Mouse (Mus musculus) testis, adult 2 months (tissue): ENCODE measurements around the gene Sart3. TPM values are rescaled to one million over a fixed set of nuclear protein-coding genes. Genes with fewer than 3 reads are reported as not detected.
A peak's percentile ranks its signal among the peaks of the same experiment; 100 is the strongest.

Experiments
- H3K27ac ChIP-seq: fragments of 200-500 bp; 2 replicates; pipeline ENCODE4 v1.5.1; 2012; ENCODE audit warnings: low read depth, low read length; ENCODE audit not compliant: control insufficient read depth, insufficient read depth
- H3K27me3 ChIP-seq: fragments of 200-500 bp; 2 replicates; pipeline ENCODE4 v1.6.1; 2012; ENCODE audit warnings: mild to moderate bottlenecking, low read length, moderate library complexity; ENCODE audit not compliant: control insufficient read depth, insufficient read depth
- H3K36me3 ChIP-seq: fragments of 200-500 bp; 2 replicates; pipeline ENCODE4 v1.6.1; 2012; ENCODE audit warnings: mild to moderate bottlenecking, low read length; ENCODE audit not compliant: control insufficient read depth, insufficient read depth
- H3K4me1 ChIP-seq: fragments of 200-500 bp; 2 replicates; pipeline ENCODE4 v1.6.1; 2012; ENCODE audit warnings: low read length; ENCODE audit not compliant: control insufficient read depth, insufficient read depth
- H3K4me3 ChIP-seq: fragments of 200-500 bp; 2 replicates; pipeline ENCODE4 v1.5.1; 2012; ENCODE audit warnings: low read depth, mild to moderate bottlenecking, low read length, moderate library complexity, mixed read lengths; ENCODE audit not compliant: control insufficient read depth
- CTCF ChIP-seq: fragments of 200-500 bp; IDR thresholded peaks from 2 replicates; pipeline ENCODE4 v1.5.1; 2012; ENCODE audit warnings: low read depth, mild to moderate bottlenecking, inconsistent platforms, low read length, moderate library complexity; ENCODE audit not compliant: control insufficient read depth, insufficient read depth, insufficient replicate concordance
- POLR2A ChIP-seq: fragments of 200-500 bp; IDR thresholded peaks from 2 replicates; pipeline ENCODE4 v1.6.1; 2012; ENCODE audit warnings: low read depth, mild to moderate bottlenecking, inconsistent platforms, low read length, moderate library complexity; ENCODE audit not compliant: control insufficient read depth
- polyA plus RNA-seq: library from polyadenylated mRNA; depleted of rRNA; stranded (reverse); fragments of >200 nt; gene quantifications from 2 replicates; pipeline ENCODE4 v1.2.3, GENCODE M21; 2012

Sart3 gene
- polyA plus RNA-seq, 1 experiment, result 13.8 TPM

- TF ChIP-seq POLR2A, result no peak
- TF ChIP-seq CTCF, result no peak
- H3K27ac ChIP-seq, result peak overlapping the region; percentile 71; the same call in 1 of the 2 replicates
- peak overlapping the region; percentile 89 for H3K4me3 ChIP-seq
- no peaks in the 10 kb centered on the region for H3K27me3 ChIP-seq
- peaks cover 10% of the 10 kb centered on the region for H3K4me1 ChIP-seq
- H3K36me3 ChIP-seq, result 0 out of 2 replicates have a peak, but pooled peaks cover 1% of the 10 kb centered on the region
These were observed 37.3 kb downstream of the Sart3 start for GRCm38 (mm10) chr5:113735023-113735344.

GRCm38 (mm10) chr5:113734376-113734775 lies 37.9 kb downstream of the Sart3 start:
- TF ChIP-seq CTCF (no peak), POLR2A (no peak)
- Histone ChIP-seq H3K27ac (no peak overlapping the region), H3K27me3 (no peaks in the 10 kb centered on the region), H3K4me3 (no peak overlapping the region), H3K4me1 (peaks cover 10% of the 10 kb centered on the region), H3K36me3 (no peaks in the 10 kb centered on the region)

- Histone ChIP-seq H3K4me3 (no peak overlapping the region), H3K36me3 (no peaks in the 10 kb centered on the region), H3K27ac (no peak overlapping the region), H3K27me3 (no peaks in the 10 kb centered on the region), H3K4me1 (peaks cover 15% of the 10 kb centered on the region)
- TF ChIP-seq POLR2A (no peak), CTCF (peak; percentile 67; the same call in 1 of the 2 replicates)
These were observed 40.1 kb downstream of the Sart3 start for GRCm38 (mm10) chr5:113732182-113732581.

GRCm38 (mm10) chr5:113731174-113731573 lies 41.1 kb downstream of the Sart3 start:
- TF ChIP-seq CTCF (no peak), POLR2A (no peak)
- no peaks in the 10 kb centered on the region for H3K36me3 ChIP-seq
- no peak overlapping the region for H3K27ac ChIP-seq
- no peaks in the 10 kb centered on the region for H3K27me3 ChIP-seq
- no peak overlapping the region for H3K4me3 ChIP-seq
- H3K4me1 ChIP-seq, result peaks cover 11% of the 10 kb centered on the region

DNA sequence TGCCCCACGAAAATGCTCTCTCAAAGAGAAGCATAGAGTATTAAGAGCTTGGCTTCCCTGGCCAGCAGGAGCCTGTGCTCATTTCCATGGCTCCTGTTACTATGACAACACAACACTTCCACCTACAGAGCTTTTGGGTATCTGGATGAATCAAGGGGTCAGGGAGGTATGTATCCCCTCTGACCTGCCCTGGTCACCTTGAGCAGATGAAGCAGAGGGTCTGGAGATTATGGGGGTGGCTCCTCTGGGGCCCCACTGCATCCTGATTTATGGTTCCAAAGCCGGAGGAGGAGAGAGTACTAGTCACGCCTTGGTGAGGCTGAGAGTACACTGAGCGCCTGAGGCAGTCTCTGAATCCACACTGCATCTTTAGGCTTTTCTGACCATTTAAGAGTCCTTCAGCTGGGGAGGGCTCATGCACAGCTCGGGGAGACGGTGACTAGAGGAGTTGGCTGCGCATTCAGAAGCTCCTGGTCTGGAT lies 41.6 kb downstream of the Sart3 start:
- Histone ChIP-seq H3K4me1 (peaks cover 11% of the 10 kb centered on the region), H3K27me3 (no peaks in the 10 kb centered on the region), H3K4me3 (no peak overlapping the region), H3K27ac (no peak overlapping the region), H3K36me3 (no peaks in the 10 kb centered on the region)
- no peak for TF ChIP-seq POLR2A
- TF ChIP-seq CTCF, result no peak

DNA sequence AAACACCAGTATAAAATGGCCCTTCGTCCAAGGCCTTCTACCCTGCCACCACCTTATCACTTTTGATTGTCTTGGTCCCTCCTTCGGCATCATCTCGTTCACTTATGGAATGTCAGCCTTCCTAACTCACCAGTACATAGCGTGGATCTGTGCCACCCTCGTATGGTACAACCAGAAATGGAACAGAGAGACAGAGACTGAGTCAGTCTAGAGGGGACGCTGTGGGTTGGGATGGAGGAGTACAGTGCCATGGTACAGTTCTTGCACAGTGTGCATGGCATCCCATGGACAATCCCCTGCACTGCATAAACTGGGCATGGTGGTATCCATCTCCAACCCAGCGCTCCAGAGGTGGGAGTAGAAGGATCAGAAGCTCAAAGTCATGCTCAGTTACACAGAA lies 43.6 kb downstream of the Sart3 start:
- H3K27ac ChIP-seq, result no peak overlapping the region
- H3K4me1 ChIP-seq, result peaks cover 17% of the 10 kb centered on the region
- H3K36me3 ChIP-seq, result no peaks in the 10 kb centered on the region
- TF ChIP-seq CTCF (no peak), POLR2A (no peak)
- no peak overlapping the region for H3K4me3 ChIP-seq
- no peaks in the 10 kb centered on the region for H3K27me3 ChIP-seq

DNA sequence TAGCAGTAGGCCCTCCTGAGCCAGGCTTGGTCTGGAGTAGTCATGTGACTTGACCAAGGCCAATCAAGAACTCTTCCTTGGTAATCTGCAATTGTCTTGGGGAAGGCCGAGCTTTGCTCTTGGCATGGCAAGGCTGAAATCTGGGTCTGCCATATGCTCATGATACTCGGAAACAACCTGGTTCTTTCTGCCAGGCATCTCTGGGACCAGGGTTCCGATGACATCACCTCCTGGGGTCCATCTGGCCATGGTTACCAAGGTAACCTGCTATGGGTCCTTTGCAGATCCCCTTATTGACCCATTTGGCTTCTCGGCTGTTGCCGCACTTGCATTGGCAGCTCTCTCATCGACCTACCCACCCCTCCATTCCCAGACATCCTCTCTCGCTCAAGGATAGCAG lies 44.3 kb downstream of the Sart3 start:
- H3K27ac ChIP-seq, result no peak overlapping the region
- peaks cover 20% of the 10 kb centered on the region for H3K4me1 ChIP-seq
- no peaks in the 10 kb centered on the region for H3K36me3 ChIP-seq
- TF ChIP-seq CTCF (no peak), POLR2A (no peak)
- H3K27me3 ChIP-seq, result no peaks in the 10 kb centered on the region
- no peak overlapping the region for H3K4me3 ChIP-seq

GRCm38 (mm10) chr5:113727238-113727637 lies 45.1 kb downstream of the Sart3 start:
- no peaks in the 10 kb centered on the region for H3K27me3 ChIP-seq
- H3K36me3 ChIP-seq, result no peaks in the 10 kb centered on the region
- no peak overlapping the region for H3K4me3 ChIP-seq
- peaks cover 20% of the 10 kb centered on the region for H3K4me1 ChIP-seq
- TF ChIP-seq CTCF, result no peak
- no peak for TF ChIP-seq POLR2A
- H3K27ac ChIP-seq, result no peak overlapping the region
